Comparison of ENCODE assay signal across 8 mouse cellular contexts in genomic region chr5:45493191-45494092, GRCm38 (mm10). TPM values are rescaled to one million over a fixed set of nuclear protein-coding genes. Genes with fewer than 3 reads are reported as not detected.
DNase-seq lines count a peak whose midpoint lies in the region; ATAC-seq lines count a peak whose summit lies in the region.

Gene Lap3 (plus strand): TSS chr5:45493374.

- peak within 1 kb of the TSS; percentile 81 for H3K27ac ChIP-seq in heart, embryonic 13.5 days (replicated peaks)
- H3K27ac ChIP-seq in liver, embryonic 12.5 days, result peak within 1 kb of the TSS; percentile 62
- peak within 1 kb of the TSS; percentile 84 for H3K27ac ChIP-seq in stomach, embryonic 15.5 days

- peaks cover 16% of the 10 kb centered on the region for H3K4me1 ChIP-seq in heart, embryonic 13.5 days
- peaks cover 25% of the 10 kb centered on the region for H3K4me1 ChIP-seq in liver, embryonic 12.5 days
- H3K4me1 ChIP-seq in stomach, embryonic 15.5 days, result peaks cover 6% of the 10 kb centered on the region; the same call in 1 of the 2 replicates

- peak within 1 kb of the TSS; percentile 79 for H3K4me2 ChIP-seq in heart, embryonic 13.5 days
- peak within 1 kb of the TSS; percentile 95 for H3K4me2 ChIP-seq in liver, embryonic 12.5 days
- H3K4me2 ChIP-seq in stomach, embryonic 15.5 days, result peak within 1 kb of the TSS; percentile 80

- ATAC-seq in erythroid progenitor cell, adult 5-6 weeks (replicated peaks; ENCODE audit: low FRiP score, poor library complexity, severe bottlenecking), result peak; percentile 94
- peak; percentile 96 for ATAC-seq in heart, embryonic 13.5 days (ENCODE audit: extremely low read depth, insufficient number of reproducible peaks, low FRiP score, low TSS enrichment)
- ATAC-seq in liver, embryonic 12.5 days, result peak; percentile 95
- peak; percentile 93 for ATAC-seq in stomach, embryonic 15.5 days (ENCODE audit: insufficient read depth, low FRiP score, low read depth)

- H3K36me3 ChIP-seq in heart, embryonic 13.5 days, result peaks cover 28% of the 10 kb centered on the region
- H3K36me3 ChIP-seq in liver, embryonic 12.5 days, result peaks cover 33% of the 10 kb centered on the region
- 0 out of 2 replicates have a peak, but pooled peaks cover 6% of the 10 kb centered on the region for H3K36me3 ChIP-seq in stomach, embryonic 15.5 days

- H3K9me3 ChIP-seq in heart, embryonic 13.5 days, result no peaks in the 10 kb centered on the region
- H3K9me3 ChIP-seq in liver, embryonic 12.5 days (replicated peaks), result no peaks in the 10 kb centered on the region
- H3K9me3 ChIP-seq in stomach, embryonic 15.5 days, result no peaks in the 10 kb centered on the region

- H3K9ac ChIP-seq in heart, embryonic 13.5 days, result peak within 1 kb of the TSS; percentile 91
- peak within 1 kb of the TSS; percentile 77 for H3K9ac ChIP-seq in liver, embryonic 12.5 days
- peak within 1 kb of the TSS; percentile 80 for H3K9ac ChIP-seq in stomach, embryonic 15.5 days

- H3K27me3 ChIP-seq in heart, embryonic 13.5 days (replicated peaks), result peaks cover 19% of the 10 kb centered on the region
- peaks cover 10% of the 10 kb centered on the region; the same call in 1 of the 2 replicates for H3K27me3 ChIP-seq in liver, embryonic 12.5 days (replicated peaks)
- H3K27me3 ChIP-seq in stomach, embryonic 15.5 days (replicated peaks), result no peaks in the 10 kb centered on the region

- H3K4me3 ChIP-seq in heart, embryonic 13.5 days, result peak within 1 kb of the TSS; percentile 83
- peak within 1 kb of the TSS; percentile 71 for H3K4me3 ChIP-seq in liver, embryonic 12.5 days
- peak within 1 kb of the TSS; percentile 85 for H3K4me3 ChIP-seq in stomach, embryonic 15.5 days (replicated peaks)

- DNase-seq in CD4-positive helper T cell, adult 2 months (ENCODE audit: low read depth, low spot score), result peak; percentile 97
- DNase-seq in brain, embryonic 18.5 days (ENCODE audit: low read depth, low spot score), result peak; percentile 81
- peak; percentile 100 for DNase-seq in kidney, postnatal 10 days
- peak; percentile 98 to 99 for DNase-seq in natural killer cell, adult 2 months (ENCODE audit: low spot score in 2 of 2)

- WGBS in heart, embryonic 13.5 days, result under 1% methylated on average over 78 of the region's 78 CpGs
- WGBS in liver, embryonic 12.5 days (ENCODE audit: insufficient replicate concordance), result under 1% methylated on average over 78 of the region's 78 CpGs
- under 1% methylated on average over 78 of the region's 78 CpGs for WGBS in stomach, embryonic 15.5 days

RNA-seq across cellular contexts. Expression of gene Lap3, which starts in this region (rescaled TPM):
- 19.8 and 24.7 TPM in 2 replicates for total RNA-seq in erythroid progenitor cell, adult 5-6 weeks (2015; ENCODE audit: low replicate concordance)
- 14.8 and 27.7 TPM in 2 replicates for total RNA-seq in erythroid progenitor cell, adult 5-6 weeks (2017; ENCODE audit: low replicate concordance)
- 64.0 and 66.6 TPM in 2 replicates for polyA plus RNA-seq in heart, embryonic 13.5 days (2015; fragmentation: Nextera tagmentation; extraction: Ambion mirVana)
- polyA plus RNA-seq in liver, embryonic 12.5 days (2016; fragmentation: Nextera tagmentation; extraction: Ambion mirVana), result 67.2 and 69.0 TPM in 2 replicates
- 88.3 and 92.9 TPM in 2 replicates for polyA plus RNA-seq in stomach, embryonic 15.5 days (2015; fragmentation: Nextera tagmentation; extraction: Ambion mirVana)

Comparison
In these comparisons a context has a peak if more than half of its experiments do, and no peak if none do; other contexts are left out.
1. Peak in every context shown above with its lines: DNase-seq, ATAC-seq, H3K4me3 ChIP-seq and H3K27ac ChIP-seq.